Mouse (Mus musculus): Measurements from ENCODE around the gene Spock1. TPM values are rescaled to one million over a fixed set of nuclear protein-coding genes. Genes with fewer than 3 reads are reported as not detected.

Spock1 gene
- polyA plus RNA-seq, 1 experiment from 2014 or later, result 48.1 TPM

DNA sequence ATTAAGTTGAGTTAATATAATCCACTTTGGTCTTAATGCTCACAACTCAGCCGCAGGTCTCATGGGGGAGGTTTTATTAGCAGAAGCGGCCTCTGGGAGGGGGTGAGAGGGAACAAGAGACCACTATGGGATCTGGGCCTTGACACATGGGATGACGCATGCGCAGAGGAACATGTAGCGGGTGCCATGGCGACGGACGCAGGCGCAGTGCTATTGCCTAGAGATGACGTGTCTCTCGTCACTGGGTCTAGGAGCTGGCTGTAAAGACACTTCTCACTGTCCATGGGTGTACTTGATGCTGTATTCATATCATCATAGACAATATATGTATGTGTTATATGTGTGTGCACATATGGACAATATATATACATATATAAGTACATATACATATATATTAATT is 29.3 kb downstream of the Spock1 start:
- 85% methylated on average over 11 of the region's 11 CpGs for WGBS
- Histone ChIP-seq H3K27me3 (replicated peaks; ENCODE audit: control insufficient read depth, insufficient read depth, low read length) (no peaks in the 10 kb centered on the region), H3K4me2 (ENCODE audit: low read length) (no peak overlapping the region), H3K27ac (ENCODE audit: low read length) (no peak overlapping the region), H3K36me3 (ENCODE audit: control insufficient read depth, insufficient read depth) (no peaks in the 10 kb centered on the region), H3K9me3 (ENCODE audit: control insufficient read depth, low read length) (no peaks in the 10 kb centered on the region), H3K9ac (replicated peaks; ENCODE audit: low read depth, low read length) (no peak overlapping the region), H3K4me3 (replicated peaks; ENCODE audit: low read length) (no peak overlapping the region), H3K4me1 (replicated peaks; ENCODE audit: control insufficient read depth, insufficient read depth, low read length) (no peaks in the 10 kb centered on the region)
- no peak for ATAC-seq

DNA sequence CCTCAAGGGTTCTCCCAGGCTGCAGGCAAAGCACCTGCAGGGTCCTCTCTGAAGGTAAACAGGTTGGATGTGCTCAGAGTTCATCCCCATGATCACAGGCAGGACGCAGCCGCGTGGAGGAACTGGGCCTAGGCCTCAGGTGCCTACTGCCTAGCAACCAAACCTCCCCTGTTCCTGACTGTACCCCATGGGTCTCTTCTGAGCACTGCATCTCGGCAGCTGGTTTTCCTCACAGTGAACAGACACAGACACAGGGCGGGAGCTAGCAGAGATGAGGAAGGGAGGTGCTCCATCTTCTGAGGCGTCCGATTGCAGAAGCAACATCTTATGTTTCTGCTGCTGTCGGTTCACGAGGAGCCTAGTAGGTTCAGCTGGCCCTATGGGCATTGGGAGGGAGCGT is 30.4 kb downstream of the Spock1 start:
- Histone ChIP-seq H3K4me1 (replicated peaks; ENCODE audit: control insufficient read depth, insufficient read depth, low read length) (no peaks in the 10 kb centered on the region), H3K27me3 (replicated peaks; ENCODE audit: control insufficient read depth, insufficient read depth, low read length) (no peaks in the 10 kb centered on the region), H3K4me2 (ENCODE audit: low read length) (no peak overlapping the region), H3K4me3 (replicated peaks; ENCODE audit: low read length) (no peak overlapping the region), H3K36me3 (ENCODE audit: control insufficient read depth, insufficient read depth) (no peaks in the 10 kb centered on the region), H3K9me3 (ENCODE audit: control insufficient read depth, low read length) (no peaks in the 10 kb centered on the region), H3K9ac (replicated peaks; ENCODE audit: low read depth, low read length) (no peak overlapping the region), H3K27ac (ENCODE audit: low read length) (no peak overlapping the region)
- ATAC-seq, result no peak
- WGBS, result 82% methylated on average over 10 of the region's 10 CpGs

GRCm38 (mm10) chr13:57876966-57877365 is 31.2 kb downstream of the Spock1 start:
- no peaks in the 10 kb centered on the region for H3K36me3 ChIP-seq (ENCODE audit: control insufficient read depth, insufficient read depth)
- 58% methylated on average over 5 of the region's 5 CpGs for WGBS

DNA sequence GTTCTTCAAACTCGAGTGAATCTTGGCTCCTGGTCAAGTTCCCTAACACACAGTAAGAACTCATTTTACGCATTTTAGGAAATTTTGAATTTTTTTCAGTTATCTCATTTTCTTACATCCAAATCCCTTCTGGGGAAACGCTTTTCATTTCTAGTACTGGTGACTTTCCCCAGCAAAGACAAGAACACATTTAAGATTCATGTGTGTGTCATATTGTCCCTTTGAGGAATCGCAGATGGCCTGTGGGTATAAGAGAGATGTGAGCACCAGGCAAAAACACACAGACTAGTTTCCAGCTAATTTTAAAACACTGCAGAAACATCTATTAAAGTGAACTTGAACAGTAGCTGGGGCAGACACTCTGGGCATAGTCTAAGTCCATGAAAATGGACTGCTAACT is 38.1 kb downstream of the Spock1 start:
- Histone ChIP-seq H3K4me2 (ENCODE audit: low read length) (no peak overlapping the region), H3K9me3 (ENCODE audit: control insufficient read depth, low read length) (no peaks in the 10 kb centered on the region), H3K27me3 (replicated peaks; ENCODE audit: control insufficient read depth, insufficient read depth, low read length) (no peaks in the 10 kb centered on the region), H3K4me3 (replicated peaks; ENCODE audit: low read length) (no peak overlapping the region), H3K27ac (ENCODE audit: low read length) (no peak overlapping the region), H3K4me1 (replicated peaks; ENCODE audit: control insufficient read depth, insufficient read depth, low read length) (no peaks in the 10 kb centered on the region), H3K9ac (replicated peaks; ENCODE audit: low read depth, low read length) (no peak overlapping the region), H3K36me3 (ENCODE audit: control insufficient read depth, insufficient read depth) (no peaks in the 10 kb centered on the region)
- 84% methylated on average over 4 of the region's 4 CpGs for WGBS
- no peak for ATAC-seq

More at GRCm38 (mm10) chr13:57876966-57877365, 31.2 kb downstream of the Spock1 start:
- Histone ChIP-seq H3K27ac (ENCODE audit: low read length) (no peak overlapping the region), H3K9me3 (ENCODE audit: control insufficient read depth, low read length) (no peaks in the 10 kb centered on the region), H3K4me2 (ENCODE audit: low read length) (no peak overlapping the region), H3K9ac (replicated peaks; ENCODE audit: low read depth, low read length) (no peak overlapping the region), H3K27me3 (replicated peaks; ENCODE audit: control insufficient read depth, insufficient read depth, low read length) (no peaks in the 10 kb centered on the region), H3K4me3 (replicated peaks; ENCODE audit: low read length) (no peak overlapping the region), H3K4me1 (replicated peaks; ENCODE audit: control insufficient read depth, insufficient read depth, low read length) (no peaks in the 10 kb centered on the region)
- no peak for ATAC-seq

GRCm38 (mm10) chr13:57867586-57867985 is 40.5 kb downstream of the Spock1 start:
- H3K4me3 ChIP-seq (replicated peaks; ENCODE audit: low read length), result no peak overlapping the region
- H3K4me1 ChIP-seq (replicated peaks; ENCODE audit: control insufficient read depth, insufficient read depth, low read length), result no peaks in the 10 kb centered on the region
- no peak overlapping the region for H3K27ac ChIP-seq (ENCODE audit: low read length)
- no peaks in the 10 kb centered on the region for H3K36me3 ChIP-seq (ENCODE audit: control insufficient read depth, insufficient read depth)
- ATAC-seq, result no peak
- H3K27me3 ChIP-seq (replicated peaks; ENCODE audit: control insufficient read depth, insufficient read depth, low read length), result no peaks in the 10 kb centered on the region
- H3K9ac ChIP-seq (replicated peaks; ENCODE audit: low read depth, low read length), result no peak overlapping the region
- no peak overlapping the region for H3K4me2 ChIP-seq (ENCODE audit: low read length)
- H3K9me3 ChIP-seq (ENCODE audit: control insufficient read depth, low read length), result no peaks in the 10 kb centered on the region
- 62% methylated on average over 7 of the region's 7 CpGs for WGBS

DNA sequence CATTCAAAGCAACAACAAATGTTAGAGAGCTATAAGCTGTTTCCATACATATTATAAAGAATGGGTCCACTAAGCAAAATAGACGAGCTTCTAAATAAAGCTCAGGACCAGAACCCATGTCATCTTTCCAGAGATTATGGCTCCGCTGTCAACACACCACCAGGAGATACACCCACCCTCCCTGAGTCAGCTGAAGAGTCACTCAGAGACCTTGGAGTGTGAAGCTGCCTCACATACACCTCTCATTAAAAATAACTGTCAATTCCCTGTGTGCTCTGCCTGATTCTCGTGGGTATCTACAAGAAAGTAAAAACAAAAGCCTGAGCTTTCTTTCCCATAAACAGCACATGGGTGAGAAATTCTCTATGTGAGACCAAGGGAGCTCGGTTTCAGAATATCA is 43.1 kb downstream of the Spock1 start:
- H3K9me3 ChIP-seq (ENCODE audit: control insufficient read depth, low read length), result no peaks in the 10 kb centered on the region
- no peak overlapping the region for H3K9ac ChIP-seq (replicated peaks; ENCODE audit: low read depth, low read length)
- H3K4me2 ChIP-seq (ENCODE audit: low read length), result no peak overlapping the region
- H3K27me3 ChIP-seq (replicated peaks; ENCODE audit: control insufficient read depth, insufficient read depth, low read length), result no peaks in the 10 kb centered on the region
- 76% methylated on average over 4 of the region's 4 CpGs for WGBS
- no peak overlapping the region for H3K27ac ChIP-seq (ENCODE audit: low read length)
- no peak overlapping the region for H3K4me3 ChIP-seq (replicated peaks; ENCODE audit: low read length)
- no peak for ATAC-seq
- no peaks in the 10 kb centered on the region for H3K36me3 ChIP-seq (ENCODE audit: control insufficient read depth, insufficient read depth)
- no peaks in the 10 kb centered on the region for H3K4me1 ChIP-seq (replicated peaks; ENCODE audit: control insufficient read depth, insufficient read depth, low read length)

GRCm38 (mm10) chr13:57858491-57858890 is 49.6 kb downstream of the Spock1 start:
- Histone ChIP-seq H3K4me3 (replicated peaks; ENCODE audit: low read length) (no peak overlapping the region), H3K9ac (replicated peaks; ENCODE audit: low read depth, low read length) (no peak overlapping the region), H3K27ac (ENCODE audit: low read length) (no peak overlapping the region), H3K4me1 (replicated peaks; ENCODE audit: control insufficient read depth, insufficient read depth, low read length) (no peaks in the 10 kb centered on the region), H3K36me3 (ENCODE audit: control insufficient read depth, insufficient read depth) (no peaks in the 10 kb centered on the region), H3K27me3 (replicated peaks; ENCODE audit: control insufficient read depth, insufficient read depth, low read length) (no peaks in the 10 kb centered on the region), H3K9me3 (ENCODE audit: control insufficient read depth, low read length) (no peaks in the 10 kb centered on the region), H3K4me2 (ENCODE audit: low read length) (no peak overlapping the region)
- no peak for ATAC-seq
- 33% methylated on average over 9 of the region's 9 CpGs for WGBS

- Histone ChIP-seq H3K9ac (replicated peaks; ENCODE audit: low read depth, low read length) (no peak overlapping the region), H3K9me3 (ENCODE audit: control insufficient read depth, low read length) (no peaks in the 10 kb centered on the region), H3K4me3 (replicated peaks; ENCODE audit: low read length) (no peak overlapping the region), H3K4me2 (ENCODE audit: low read length) (no peak overlapping the region), H3K36me3 (ENCODE audit: control insufficient read depth, insufficient read depth) (no peaks in the 10 kb centered on the region), H3K27ac (ENCODE audit: low read length) (no peak overlapping the region), H3K27me3 (replicated peaks; ENCODE audit: control insufficient read depth, insufficient read depth, low read length) (no peaks in the 10 kb centered on the region), H3K4me1 (replicated peaks; ENCODE audit: control insufficient read depth, insufficient read depth, low read length) (no peaks in the 10 kb centered on the region)
- WGBS, result 93% methylated on average over 3 of the region's 3 CpGs
- ATAC-seq, result no peak
Observed at GRCm38 (mm10) chr13:57857016-57857415, 51.1 kb downstream of the Spock1 start.

DNA sequence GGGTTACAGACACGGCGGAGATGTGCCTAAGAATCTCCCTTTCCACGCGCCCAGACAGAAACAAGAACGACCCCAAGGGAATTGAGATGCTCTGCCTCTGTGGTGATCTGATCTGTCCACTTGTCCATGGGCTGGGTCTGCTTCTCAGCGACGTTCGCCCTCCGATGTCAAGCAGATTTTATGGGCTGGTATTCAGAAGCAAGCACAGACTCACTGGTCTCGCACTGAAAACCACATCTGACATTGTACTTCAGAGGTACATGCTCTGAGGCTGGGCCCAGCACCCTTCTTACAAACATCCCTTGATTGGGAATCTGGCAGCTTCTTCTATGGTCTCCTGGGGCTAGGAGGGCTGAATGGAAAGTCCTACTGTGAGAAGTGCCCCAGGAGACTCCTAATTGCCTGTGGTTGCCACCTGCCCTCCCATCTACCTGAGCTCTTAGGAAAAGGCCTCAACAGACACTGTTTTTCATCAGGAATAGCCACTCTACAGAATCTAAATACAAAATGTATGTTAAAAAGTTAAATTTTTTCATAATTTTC is 51.8 kb downstream of the Spock1 start:
- H3K27ac ChIP-seq (ENCODE audit: low read length), result no peak overlapping the region
- ATAC-seq, result no peak
- no peak overlapping the region for H3K9ac ChIP-seq (replicated peaks; ENCODE audit: low read depth, low read length)
- H3K4me2 ChIP-seq (ENCODE audit: low read length), result no peak overlapping the region
- H3K27me3 ChIP-seq (replicated peaks; ENCODE audit: control insufficient read depth, insufficient read depth, low read length), result no peaks in the 10 kb centered on the region
- no peaks in the 10 kb centered on the region for H3K36me3 ChIP-seq (ENCODE audit: control insufficient read depth, insufficient read depth)
- no peaks in the 10 kb centered on the region for H3K4me1 ChIP-seq (replicated peaks; ENCODE audit: control insufficient read depth, insufficient read depth, low read length)
- no peak overlapping the region for H3K4me3 ChIP-seq (replicated peaks; ENCODE audit: low read length)
- H3K9me3 ChIP-seq (ENCODE audit: control insufficient read depth, low read length), result no peaks in the 10 kb centered on the region
- 86% methylated on average over 10 of the region's 10 CpGs for WGBS

GRCm38 (mm10) chr13:57855766-57856165 is 52.4 kb downstream of the Spock1 start:
- ATAC-seq, result no peak
- Histone ChIP-seq H3K27me3 (replicated peaks; ENCODE audit: control insufficient read depth, insufficient read depth, low read length) (no peaks in the 10 kb centered on the region), H3K4me1 (replicated peaks; ENCODE audit: control insufficient read depth, insufficient read depth, low read length) (no peaks in the 10 kb centered on the region), H3K4me3 (replicated peaks; ENCODE audit: low read length) (no peak overlapping the region), H3K27ac (ENCODE audit: low read length) (no peak overlapping the region), H3K4me2 (ENCODE audit: low read length) (no peak overlapping the region), H3K9me3 (ENCODE audit: control insufficient read depth, low read length) (no peaks in the 10 kb centered on the region), H3K36me3 (ENCODE audit: control insufficient read depth, insufficient read depth) (no peaks in the 10 kb centered on the region), H3K9ac (replicated peaks; ENCODE audit: low read depth, low read length) (no peak overlapping the region)
- 51% methylated on average over 4 of the region's 4 CpGs for WGBS
